Mouse (Mus musculus): Measurements from ENCODE around the gene Ptgds. TPM values are rescaled to one million over a fixed set of nuclear protein-coding genes. Genes with fewer than 3 reads are reported as not detected.
A peak's percentile ranks its signal among the peaks of the same experiment; 100 is the strongest.

The Ptgds gene
- total RNA-seq, 2 experiments from 2014 or later = 572 to 608 TPM

DNA sequence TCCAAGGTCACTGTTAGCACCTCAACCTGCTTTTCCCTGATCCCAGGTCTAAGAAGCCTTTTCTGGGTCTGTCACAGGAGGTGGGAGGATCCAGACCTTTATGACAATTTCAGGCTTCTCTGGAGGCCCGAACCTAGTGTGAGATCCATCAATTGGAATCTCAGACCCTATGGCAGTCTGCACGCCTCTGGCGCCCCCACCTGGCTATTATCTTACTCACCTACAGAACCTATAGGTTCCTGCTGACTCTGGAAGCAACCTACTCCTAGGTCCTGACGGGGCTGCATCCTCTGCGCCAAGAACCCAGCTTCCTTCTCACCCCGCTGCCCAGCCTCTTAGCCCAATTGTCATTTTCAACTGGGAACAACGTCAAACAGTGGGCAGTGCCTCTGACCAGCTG, 13.1 kb upstream of the Ptgds start:
- DNase-seq (ENCODE audit: low spot score in 2 of 2) = no peak

DNA sequence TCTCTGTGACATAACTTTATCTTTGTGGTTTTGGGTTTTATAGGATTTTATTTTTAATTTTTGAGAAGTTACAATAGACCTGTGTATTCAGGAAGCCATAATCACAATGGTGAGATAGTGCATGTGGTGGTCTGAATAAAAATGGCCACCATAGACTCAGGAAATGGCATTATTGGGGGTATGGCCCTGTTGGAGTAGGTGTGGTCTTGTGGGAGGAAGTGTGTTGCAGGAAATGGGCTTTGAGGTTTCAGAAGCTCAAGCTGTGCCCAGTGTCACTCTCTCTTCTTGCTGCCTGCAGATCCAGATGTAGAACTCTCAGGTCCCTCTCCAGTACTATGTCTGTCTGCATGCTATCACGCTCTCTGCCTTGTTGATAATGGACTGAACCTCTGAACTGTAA, 10.7 kb upstream of the Ptgds start:
- no peak for DNase-seq (ENCODE audit: low spot score in 2 of 2)

DNA sequence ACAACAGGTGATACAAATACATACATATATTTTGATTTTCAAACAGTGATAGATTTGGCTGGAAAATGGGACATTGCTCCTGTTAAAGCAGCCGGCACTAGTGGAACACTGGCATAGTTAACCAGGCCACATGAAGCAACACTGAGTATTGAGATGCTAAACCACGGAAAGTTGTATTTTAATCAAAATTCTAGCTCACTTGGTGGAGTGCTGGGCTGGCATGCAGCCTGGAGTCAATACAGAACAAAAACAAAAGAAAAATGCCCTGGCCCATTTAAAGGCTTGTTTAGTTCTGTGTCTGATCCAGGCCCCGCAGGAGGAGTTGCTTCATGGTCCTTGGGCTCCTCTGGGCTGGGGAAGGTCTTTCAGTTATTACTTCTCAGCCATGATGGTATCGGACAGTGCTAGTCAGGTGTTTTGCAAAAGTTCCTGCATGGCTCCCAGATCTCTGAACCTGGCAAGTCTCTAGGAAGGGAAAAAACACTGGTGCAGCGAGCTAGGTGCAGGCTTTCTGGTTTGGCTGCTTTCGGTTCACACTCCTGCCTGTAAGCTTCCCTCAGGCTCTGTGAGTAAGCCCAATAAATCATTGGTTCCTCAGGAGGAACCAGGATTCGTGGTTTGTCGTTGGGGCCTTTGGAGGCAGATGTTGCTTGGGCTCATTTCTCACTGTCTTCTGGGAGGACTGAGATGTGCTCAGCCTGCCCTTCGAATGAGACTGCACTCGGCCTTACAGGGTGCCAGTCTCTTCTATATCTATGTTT, 9.9 kb upstream of the Ptgds start:
- DNase-seq (ENCODE audit: low spot score in 2 of 2) = no peak

DNA sequence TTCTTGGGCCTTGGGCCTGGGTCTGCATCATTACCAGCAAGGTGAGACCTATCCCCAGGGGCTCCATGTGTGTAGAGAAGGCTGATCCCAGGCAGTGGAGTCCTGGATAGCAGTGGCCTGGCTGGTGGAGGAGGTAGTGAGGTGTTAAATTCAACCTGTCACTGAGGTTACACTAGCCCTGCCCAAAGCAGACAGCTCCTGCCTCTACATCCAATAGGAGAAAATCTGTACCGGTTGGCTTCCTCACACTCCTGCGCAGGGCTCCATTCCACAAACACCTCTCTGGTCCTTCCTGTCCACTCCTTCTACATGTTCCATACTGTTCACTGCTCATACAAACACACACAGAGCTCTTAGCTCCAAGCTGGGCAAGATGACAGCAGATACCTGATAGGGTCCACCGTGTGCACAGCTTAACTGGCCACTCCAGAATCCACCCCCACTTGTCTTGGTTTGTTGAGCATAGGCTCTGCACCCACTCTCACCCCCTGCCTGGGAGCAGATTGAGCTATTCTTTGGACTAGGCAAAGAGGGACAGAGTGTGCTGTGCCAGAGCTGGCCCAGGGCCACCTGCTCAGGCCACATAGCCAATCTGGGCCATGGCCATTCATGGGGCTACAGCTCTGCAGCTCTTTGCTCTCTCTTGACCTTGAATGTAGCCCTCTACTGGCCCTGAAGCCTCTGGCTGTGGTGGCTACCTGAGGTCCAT, 8.3 kb upstream of the Ptgds start:
- DNase-seq (ENCODE audit: low spot score in 2 of 2) = peak in 1 of 2 experiments; percentile 84

DNA sequence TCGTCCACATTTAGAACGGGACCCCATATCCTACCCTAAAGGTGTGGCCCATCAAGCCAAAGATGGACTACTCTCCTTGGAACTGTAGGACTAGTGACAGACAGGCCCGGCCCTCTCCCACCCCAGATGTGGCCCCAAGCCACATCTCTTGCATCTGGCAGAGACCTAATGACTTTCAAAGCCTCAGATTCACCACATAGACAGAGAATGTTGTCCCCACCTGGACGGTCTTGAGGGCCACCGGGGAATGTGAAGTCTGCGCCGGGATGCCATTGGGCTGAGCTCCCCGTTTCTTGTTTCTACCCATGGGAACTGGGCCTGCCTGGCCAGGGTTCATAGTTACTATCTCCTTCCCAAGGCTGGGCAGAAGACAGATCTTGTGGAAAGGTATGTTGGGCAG, 7.7 kb upstream of the Ptgds start:
- no peak for DNase-seq (ENCODE audit: low spot score in 2 of 2)

DNA sequence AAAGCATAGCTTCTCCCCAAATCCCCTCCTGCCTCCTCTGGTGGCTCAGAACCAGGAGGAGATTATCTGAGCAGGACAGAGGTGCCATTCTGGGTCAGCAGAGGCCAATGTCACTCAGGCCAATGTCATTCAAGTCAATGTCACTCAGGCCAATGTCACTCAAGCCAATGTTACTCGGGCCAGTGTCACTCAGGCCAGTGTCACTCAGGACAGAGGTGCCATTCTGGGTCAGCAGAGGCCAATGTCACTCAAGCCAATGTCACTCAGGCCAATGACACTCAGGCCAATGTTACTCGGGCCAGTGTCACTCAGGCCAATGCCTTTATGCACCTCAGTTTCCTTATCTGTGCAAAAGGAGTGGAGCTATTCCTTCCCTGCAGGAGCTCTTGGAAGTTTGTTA, 2.7 kb upstream of the Ptgds start:
- DNase-seq (ENCODE audit: low spot score in 2 of 2) = no peak

DNA sequence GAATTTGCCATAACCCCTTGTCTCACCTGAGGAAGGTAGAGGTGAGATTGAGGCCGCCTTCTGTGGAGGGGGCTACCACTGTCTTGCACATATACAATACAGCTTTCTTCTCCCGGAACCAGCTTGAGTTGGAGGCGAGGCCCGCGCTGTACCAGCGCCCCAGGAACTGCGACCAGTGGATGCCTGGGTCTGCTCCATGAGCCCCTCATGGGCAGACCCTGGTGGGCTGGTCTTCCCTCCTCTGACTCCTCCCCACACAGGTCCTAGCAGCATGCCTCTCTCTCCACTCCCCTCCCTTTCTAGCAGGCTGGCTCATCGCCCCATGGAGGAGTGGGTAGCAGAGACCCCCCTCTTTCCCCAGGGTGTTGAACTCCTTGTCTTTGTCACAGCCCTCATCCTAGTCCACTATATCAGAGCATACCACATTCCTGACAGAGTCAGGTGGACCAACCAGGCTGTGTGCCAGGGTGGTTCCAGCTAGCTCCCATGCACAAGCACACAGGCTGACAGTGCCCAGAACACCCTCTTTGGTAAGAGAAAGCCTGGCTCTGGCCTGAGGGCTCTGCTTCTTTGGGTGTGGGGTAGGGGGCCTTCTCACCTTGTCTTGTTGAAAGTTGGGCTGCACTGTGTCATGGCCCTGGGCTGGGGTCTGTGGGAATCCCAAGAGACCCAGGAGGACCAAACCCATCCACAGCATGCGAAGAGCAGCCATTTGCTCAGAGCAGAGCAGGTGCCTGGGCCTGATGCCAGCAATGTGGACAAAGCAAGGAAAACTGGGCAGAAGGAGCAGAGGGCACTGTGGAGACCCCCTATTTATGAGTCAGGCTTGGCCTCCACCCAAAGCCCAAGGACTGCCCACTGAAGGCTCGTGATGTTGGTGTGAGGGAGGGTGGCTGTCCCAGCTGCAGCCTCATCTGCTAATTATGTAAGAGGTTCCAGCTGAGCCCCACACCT, 607 bp downstream of the Ptgds start:
- peak; percentile 33 to 69 for DNase-seq (ENCODE audit: low spot score in 2 of 2)

DNA sequence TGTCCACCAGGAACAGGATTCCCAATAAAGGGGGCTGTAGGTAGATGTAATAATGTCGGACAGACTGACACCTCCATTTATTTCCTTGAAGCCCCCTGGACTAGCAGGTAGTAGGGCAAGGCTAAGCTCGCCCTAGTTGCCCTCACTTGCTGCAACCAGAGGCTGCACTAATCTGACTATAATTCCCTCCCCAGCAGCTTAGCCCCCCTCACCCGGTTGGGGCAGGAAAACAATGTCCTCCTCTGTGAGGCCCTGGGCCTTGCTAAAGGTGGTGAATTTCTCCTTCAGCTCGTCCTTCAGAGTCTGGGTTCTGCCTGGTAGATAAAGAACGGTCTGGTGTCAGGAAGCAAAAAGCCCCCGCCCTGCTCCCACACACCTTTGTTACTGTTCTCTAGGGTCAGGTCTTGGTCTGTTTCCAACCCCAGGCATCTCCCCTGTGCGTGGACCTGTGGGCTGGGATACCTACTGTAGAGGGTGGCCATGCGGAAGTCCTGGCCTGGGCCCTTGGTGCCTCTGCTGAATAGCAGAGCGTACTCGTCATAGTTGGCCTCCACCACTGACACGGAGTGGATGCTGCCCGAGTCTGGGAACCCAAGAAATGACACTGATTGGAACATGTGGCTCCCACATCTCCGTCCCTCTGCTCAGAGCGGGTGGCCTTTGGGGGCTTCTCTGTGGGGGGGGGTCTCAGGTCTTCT, 2.1 kb downstream of the Ptgds start:
- DNase-seq (ENCODE audit: low spot score in 2 of 2) = no peak

DNA sequence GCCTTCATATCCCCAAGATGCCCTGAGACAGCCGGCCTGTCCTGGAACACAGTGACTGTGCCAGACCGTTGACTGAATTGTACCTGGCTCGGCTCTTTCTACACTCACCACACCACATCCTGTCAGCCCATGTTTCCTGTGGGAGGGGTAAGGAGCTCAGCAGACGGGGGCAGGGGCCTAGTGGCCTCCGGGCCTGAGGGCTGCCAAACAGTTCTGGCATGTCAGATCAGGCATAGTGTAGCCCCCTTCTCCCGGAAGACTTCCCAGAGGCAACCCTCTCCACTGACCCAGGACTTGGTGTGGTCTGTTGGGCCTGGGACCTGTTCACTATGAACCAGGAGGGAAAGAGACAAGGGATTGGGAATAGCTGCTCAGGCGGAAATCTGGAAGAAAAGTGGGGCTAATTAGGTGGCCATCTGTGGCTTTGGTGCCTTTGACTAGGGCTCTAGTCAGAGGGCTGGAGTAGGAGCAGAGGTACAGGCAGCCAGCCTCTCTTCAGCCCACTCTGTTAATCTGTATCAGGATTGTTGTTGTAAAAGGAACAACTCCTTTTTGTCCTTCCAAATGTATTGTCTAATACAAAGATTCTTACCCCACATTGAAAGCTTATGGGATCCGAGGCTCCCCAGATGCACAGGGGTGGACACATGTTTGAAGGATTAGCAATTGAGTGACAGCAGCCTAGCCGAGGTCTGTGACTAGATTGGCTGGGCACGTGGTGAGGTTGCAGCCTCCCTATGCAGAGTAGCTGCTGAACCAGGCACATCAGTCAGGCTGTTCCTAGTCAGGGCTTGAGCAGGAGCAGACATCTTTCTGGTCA, 3.8 kb downstream of the Ptgds start:
- DNase-seq (ENCODE audit: low spot score in 2 of 2) = no peak

DNA sequence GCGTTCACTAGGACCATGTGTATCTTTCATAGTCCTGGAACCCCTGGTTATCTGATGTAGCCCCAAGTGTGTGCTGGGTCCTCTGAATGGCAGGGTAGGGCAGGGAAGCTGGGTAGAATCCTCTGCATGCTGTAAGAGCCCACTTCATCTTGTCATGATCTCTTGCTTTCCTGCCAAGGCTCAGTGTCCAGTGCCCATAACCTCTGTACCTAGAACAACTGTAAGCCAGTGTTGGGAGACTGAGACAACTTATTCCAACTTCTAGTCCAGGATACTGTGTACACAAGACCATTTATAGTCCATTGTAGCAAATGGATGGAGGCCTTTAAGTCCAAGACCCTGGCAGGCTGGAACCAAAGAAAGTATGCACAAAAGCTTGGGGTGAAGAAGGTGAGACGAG, 4.6 kb downstream of the Ptgds start:
- DNase-seq (ENCODE audit: low spot score in 2 of 2) = no peak

DNA sequence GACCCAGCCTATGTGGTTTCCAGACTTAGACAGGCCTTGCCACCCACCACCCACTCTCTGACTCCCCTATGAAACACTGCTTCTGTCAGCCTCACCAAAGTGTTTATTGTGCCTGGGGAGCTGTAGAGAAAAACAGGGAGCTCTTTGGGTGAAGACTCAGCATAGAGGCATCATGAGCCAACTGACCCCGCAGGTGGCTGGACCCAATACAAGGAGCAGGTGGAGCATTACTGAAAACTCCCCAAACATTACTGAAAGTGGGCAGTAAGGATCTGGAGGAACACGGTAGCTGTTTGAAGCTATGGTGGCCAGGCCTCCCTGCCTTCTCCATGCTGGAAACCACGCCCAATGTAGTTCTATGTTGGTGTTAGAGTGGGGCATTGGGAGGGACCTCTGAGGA, 6.2 kb downstream of the Ptgds start:
- DNase-seq (ENCODE audit: low spot score in 2 of 2) = no peak

DNA sequence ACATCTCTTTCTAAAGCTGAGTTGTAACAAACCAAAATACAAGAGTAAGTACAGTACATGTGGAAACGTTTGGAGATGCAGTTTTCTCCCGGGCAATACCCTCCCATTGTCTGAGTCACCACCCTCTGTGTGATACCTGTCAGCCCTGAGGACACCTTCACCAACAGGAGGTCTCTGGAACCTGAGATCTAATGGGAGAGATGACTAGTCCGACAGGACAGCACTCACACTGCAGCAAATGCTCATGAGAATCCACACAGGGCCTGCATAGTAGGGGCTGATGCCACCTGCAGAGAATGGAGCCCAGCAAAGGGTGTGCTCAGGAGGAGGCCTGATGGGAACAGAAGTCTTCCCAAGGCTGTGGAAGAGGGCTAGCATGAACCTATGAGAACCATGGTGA, 8.4 kb downstream of the Ptgds start:
- DNase-seq (ENCODE audit: low spot score in 2 of 2) = no peak

DNA sequence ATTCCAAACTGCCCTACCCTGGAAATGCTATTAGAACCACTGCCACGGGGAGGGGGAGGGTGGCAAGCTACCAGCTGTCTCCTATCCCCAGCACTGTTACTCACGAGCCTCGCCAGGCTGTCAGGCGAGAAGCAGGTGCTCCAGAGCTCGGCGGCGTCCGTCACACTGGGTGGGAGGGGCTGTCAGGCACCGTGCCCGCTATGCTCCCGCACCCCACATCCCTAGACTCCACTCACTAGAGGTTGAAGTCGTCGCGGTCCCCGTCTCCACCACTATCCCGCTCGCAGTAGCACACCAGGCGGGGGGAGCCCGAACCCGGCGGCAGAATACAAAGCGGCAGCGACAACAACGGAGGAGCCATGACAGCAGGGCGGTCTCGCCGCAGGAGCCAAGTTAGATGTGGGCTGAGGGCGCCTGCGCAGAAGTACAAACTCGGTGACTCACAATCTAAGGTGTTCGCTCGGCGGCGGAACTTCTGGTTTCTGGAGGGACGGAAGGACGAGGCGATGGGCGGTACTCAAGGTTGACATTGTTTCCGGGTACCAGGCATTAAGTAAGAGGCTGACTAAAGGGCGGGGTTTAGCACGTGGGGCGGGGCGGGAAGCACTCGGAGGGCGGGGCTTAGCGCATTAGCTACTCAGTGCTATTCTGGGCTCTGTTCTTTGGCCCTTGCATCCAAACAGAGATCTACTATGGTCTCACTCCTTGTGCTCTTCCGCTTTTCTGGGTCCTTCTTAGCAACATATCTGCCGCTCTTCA, 9.1 kb downstream of the Ptgds start, which contains the start of gene Paxx:
Gene Paxx, minus strand, starts transcription at position 544 of the 759 bp plus-strand sequence.
- peak; percentile 89 to 95 for DNase-seq (ENCODE audit: low spot score in 2 of 2)

DNA sequence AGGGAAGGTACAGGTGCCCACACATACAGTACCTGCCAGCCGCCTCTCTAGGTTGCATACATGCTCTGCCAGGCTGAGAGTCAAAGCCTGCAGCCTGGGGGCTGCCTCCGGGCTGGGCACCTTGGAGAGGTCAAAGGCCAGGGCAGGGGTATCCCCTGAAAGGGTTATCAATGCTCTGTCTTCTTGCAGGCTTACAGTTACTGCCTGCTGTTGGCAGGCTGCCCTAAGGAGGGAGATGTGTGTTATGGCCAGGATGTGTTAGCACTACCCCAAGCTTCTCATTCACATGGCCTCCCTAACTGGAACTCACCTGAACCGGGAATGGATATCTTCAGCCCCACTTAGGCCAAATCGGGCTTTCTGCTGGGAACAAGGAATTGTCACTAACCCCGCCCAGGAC, 9.7 kb downstream of the Ptgds start:
- no peak for DNase-seq (ENCODE audit: low spot score in 2 of 2)

DNA sequence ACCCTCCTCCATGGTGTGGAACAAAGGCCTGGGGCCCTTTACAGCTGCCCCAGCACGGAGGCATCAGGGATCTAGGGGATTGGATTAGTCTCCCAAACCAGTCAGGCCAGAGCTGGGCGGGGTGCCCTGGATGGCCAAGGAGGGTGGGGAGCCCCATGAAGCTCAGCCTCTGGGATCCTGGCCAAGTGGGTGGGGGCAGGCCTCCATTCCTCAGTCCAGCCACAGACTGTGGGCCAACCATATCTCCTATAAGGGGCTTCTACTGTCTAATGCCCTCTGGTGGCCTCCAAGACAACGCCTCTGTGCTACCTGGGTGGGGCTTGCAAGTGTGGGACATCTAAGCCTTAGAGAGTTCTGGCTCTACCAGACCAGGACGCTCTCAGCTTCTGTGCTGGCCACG, 10.9 kb downstream of the Ptgds start:
- no peak for DNase-seq (ENCODE audit: low spot score in 2 of 2)

DNA sequence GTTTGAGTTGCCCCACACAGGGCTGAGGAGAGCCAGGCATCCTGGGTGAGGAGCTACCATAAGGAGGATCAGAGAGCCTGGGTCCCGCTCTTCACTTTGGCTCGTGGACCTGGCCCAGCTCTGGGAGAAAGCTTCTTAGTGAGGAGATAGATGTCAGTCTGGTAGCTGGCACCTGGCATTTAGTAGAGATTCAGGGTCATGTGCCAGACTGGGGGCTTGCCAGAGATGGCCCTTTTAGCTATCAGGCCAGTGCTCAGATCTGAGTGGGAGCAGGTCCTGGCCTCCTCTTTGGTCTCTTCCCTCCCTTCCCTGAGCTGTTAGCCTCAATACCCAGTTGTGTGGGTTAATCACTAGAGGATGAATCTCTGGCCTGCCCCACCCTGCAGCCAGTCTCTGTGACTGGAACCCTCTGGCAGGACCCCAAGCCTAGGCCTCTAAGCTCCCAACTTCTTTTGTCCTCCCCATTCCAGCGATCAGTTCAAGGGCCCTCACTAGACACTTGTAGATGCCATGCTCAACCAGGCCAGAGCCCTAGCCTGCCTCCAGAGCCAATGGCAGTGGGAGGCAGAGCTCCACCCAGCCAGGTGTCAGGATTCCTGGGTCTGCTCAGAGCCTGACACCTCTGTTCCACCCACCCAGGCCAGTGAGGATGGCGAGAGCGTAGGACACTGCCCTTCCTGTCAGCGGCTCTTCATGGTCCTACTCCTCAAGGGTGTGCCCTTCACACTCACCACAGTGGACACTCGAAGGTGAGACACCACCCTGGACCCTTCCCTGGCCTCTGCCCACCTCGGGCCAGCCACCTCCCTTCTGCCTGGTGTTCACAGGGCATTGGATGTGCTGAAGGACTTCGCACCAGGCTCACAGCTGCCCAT, 12.6 kb downstream of the Ptgds start:
- no peak for DNase-seq (ENCODE audit: low spot score in 2 of 2)

DNA sequence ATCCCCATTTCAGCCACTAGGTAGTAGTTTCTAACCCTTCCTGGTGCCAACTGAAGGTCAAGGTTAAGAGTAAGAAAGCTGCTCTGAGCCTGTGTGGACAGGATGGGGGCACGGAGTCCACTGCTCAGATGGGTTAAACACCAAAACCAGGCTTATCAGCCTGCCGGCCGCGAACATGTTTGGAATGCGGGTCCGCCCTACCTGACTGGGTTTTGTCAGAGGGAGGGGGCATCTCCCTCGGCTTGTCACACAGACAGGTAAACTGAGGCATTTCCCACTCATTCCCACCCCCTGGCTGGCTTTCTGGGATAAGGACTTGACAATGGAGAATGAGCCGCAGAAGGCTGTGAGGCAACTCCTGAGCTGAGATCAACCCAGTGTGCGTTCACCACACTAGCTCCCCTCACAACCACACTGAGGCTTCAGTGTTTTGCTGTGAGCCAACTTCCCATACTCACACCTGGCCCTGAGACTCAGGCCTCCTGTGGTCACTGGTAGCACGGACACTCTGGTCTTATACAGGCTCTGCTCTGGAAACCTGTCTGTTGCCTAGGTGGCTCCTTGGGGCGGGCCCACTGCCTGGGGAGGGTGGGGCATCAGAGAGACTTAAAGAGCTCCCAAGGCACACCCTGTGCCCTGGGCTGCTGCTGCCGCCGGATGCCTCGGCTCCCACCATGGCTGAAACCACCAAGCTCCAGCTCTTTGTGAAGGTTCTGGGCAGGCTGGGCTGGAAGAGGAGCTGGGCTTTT, 13.5 kb downstream of the Ptgds start, which contains the start of gene Clic3:
Gene Clic3, plus strand, starts transcription at position 634 of the 749 bp plus-strand sequence.
- DNase-seq (ENCODE audit: low spot score in 2 of 2) = no peak

DNA sequence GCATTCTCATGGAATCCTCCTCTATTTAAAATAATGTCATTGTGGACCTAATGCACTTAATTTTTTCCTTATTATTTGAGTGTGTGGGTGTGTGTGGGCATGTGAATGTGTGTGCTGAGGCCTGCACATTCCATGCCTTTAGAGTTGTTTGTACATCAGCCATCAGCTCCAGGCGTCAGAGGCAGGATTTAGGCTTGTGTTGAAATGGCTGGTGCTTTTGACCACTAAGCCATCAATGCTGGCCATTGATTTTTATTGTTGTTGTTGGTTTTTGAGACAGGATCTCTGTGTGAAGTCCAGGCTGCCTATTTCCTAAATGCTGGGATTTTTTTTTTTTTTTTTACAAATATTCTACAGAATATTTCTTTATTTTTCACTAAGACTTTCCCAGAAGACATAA, 16.9 kb downstream of the Ptgds start:
- no peak for DNase-seq (ENCODE audit: low spot score in 2 of 2)

All from layer of hippocampus, adult 18-20 months (tissue).